Mouse (Mus musculus): ENCODE measurements around the gene Pank2.

- TF ChIP-seq CTCF (IDR thresholded peaks at IDR 0.05; ENCODE audit: low read depth) (no peak), EP300 (optimal IDR thresholded peaks at IDR 0.05) (no peak)
These were observed 39.3 kb downstream of the Pank2 start for GRCm38 (mm10) chr2:131301635-131302034.

Data from stomach, postnatal 0 days (tissue).